Mouse (Mus musculus) megakaryocyte, embryonic 14.5 days (primary cell): ENCODE measurements around the gene Mettl22.

ENCODE experiments used
- FLI1 ChIP-seq: IDR thresholded peaks from 2 replicates; pipeline ENCODE4 v1.6.1; 2012; ENCODE audit warnings: low read length, inconsistent platforms, mixed read lengths
- GATA1 ChIP-seq: IDR thresholded peaks from 3 replicates; pipeline ENCODE4 v1.6.1; 2012; ENCODE audit warnings: mixed read lengths, low read length, inconsistent platforms, borderline replicate concordance

- TF ChIP-seq GATA1 = no peak
- no peak for TF ChIP-seq FLI1
Measured at GRCm38 (mm10) chr16:8535411-8535810, 64.8 kb downstream of the Mettl22 start.
